Mouse (Mus musculus): ENCODE measurements around the gene a. TPM values are rescaled to one million over a fixed set of nuclear protein-coding genes. Genes with fewer than 3 reads are reported as not detected.
"Not testable (repeated sequence)": the region's sequence is repeated elsewhere in the genome, so short reads cannot be mapped to it uniquely, and the experiment has no call there.

Gene a
- polyA plus RNA-seq, 1 experiment from 2014 or later = 3.3 TPM

DNA sequence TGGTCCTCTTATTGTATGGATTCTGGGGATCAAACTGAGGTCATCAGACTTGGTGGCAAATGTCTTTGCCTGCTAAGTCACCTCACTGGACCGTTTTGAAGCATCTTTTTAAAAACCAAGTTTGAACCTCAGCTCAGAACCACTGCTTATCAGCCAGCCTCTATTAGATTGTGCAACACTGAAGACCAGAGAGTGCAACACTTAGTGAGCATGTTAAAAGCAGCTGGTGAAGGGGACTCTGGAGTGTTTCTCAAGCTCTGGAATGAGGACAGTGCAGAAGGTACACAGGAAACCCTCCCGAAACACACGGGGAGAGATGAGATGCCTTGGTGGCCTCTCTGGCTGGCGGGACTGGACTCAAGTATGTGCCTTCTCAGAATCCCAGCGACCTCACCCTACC is 200.9 kb downstream of the a start:
- 81% methylated on average over 5 of the region's 5 CpGs for WGBS
- H3K4me1 ChIP-seq (ENCODE audit: control insufficient read depth, insufficient read depth, low read length) = no peaks in the 10 kb centered on the region
- H3K27ac ChIP-seq (replicated peaks; ENCODE audit: low read depth, low read length) = no peak overlapping the region
- DNase-seq (ENCODE audit: low spot score) (no peak), ATAC-seq (replicated peaks; ENCODE audit: insufficient number of reproducible peaks, low FRiP score, low TSS enrichment, low read depth) (no peak)
- no peaks in the 10 kb centered on the region for H3K36me3 ChIP-seq (replicated peaks; ENCODE audit: control insufficient read depth, insufficient read depth, low read depth, low read length)
- no peak overlapping the region for H3K4me3 ChIP-seq (ENCODE audit: low read depth, low read length)
- no peak overlapping the region for H3K4me2 ChIP-seq (ENCODE audit: low read depth, low read length)
- H3K9me3 ChIP-seq (replicated peaks; ENCODE audit: control insufficient read depth, low read length) = no peaks in the 10 kb centered on the region
- H3K9ac ChIP-seq (replicated peaks; ENCODE audit: low read length) = no peak overlapping the region
- no peaks in the 10 kb centered on the region for H3K27me3 ChIP-seq (ENCODE audit: control insufficient read depth, insufficient read depth, low read length)

DNA sequence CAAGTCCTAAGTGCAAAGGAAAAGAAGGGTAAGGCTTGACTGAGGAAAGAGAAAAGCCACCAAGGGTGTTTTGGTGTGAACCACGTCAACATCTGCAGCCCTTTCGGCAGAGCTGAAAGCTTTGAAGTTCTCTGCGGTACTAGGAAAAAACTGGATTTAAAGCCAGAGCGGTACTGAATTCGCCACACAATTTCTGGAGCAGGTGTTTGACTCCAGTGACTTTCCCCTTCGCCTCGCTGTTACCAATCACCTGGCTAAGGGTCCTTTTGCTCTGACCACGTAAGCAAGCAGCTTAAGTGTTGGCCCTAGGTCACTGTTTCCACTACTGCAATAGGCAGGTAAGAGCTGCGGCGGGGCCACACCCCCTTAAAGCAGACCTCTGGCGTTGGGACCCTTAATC is 214.3 kb downstream of the a start:
- Histone ChIP-seq H3K27ac (replicated peaks; ENCODE audit: low read depth, low read length) (no peak overlapping the region), H3K9ac (replicated peaks; ENCODE audit: low read length) (no peak overlapping the region), H3K36me3 (replicated peaks; ENCODE audit: control insufficient read depth, insufficient read depth, low read depth, low read length) (no peaks in the 10 kb centered on the region), H3K9me3 (replicated peaks; ENCODE audit: control insufficient read depth, low read length) (no peaks in the 10 kb centered on the region), H3K4me1 (ENCODE audit: control insufficient read depth, insufficient read depth, low read length) (no peaks in the 10 kb centered on the region), H3K4me3 (ENCODE audit: low read depth, low read length) (no peak overlapping the region), H3K4me2 (ENCODE audit: low read depth, low read length) (no peak overlapping the region), H3K27me3 (ENCODE audit: control insufficient read depth, insufficient read depth, low read length) (no peaks in the 10 kb centered on the region)
- 89% methylated on average over 11 of the region's 11 CpGs for WGBS
- DNase-seq (ENCODE audit: low spot score) (no peak), ATAC-seq (replicated peaks; ENCODE audit: insufficient number of reproducible peaks, low FRiP score, low TSS enrichment, low read depth) (no peak)

GRCm38 (mm10) chr2:155011086-155011656 is 220.0 kb downstream of the a start:
- WGBS = 47% methylated on average over 3 of the region's 3 CpGs
- Histone ChIP-seq H3K4me2 (ENCODE audit: low read depth, low read length) (no peak overlapping the region), H3K4me1 (ENCODE audit: control insufficient read depth, insufficient read depth, low read length) (no peaks in the 10 kb centered on the region), H3K36me3 (replicated peaks; ENCODE audit: control insufficient read depth, insufficient read depth, low read depth, low read length) (no peaks in the 10 kb centered on the region), H3K27ac (replicated peaks; ENCODE audit: low read depth, low read length) (no peak overlapping the region), H3K4me3 (ENCODE audit: low read depth, low read length) (no peak overlapping the region), H3K27me3 (ENCODE audit: control insufficient read depth, insufficient read depth, low read length) (no peaks in the 10 kb centered on the region), H3K9me3 (replicated peaks; ENCODE audit: control insufficient read depth, low read length) (no peaks in the 10 kb centered on the region), H3K9ac (replicated peaks; ENCODE audit: low read length) (no peak overlapping the region)
- ATAC-seq (replicated peaks; ENCODE audit: insufficient number of reproducible peaks, low FRiP score, low TSS enrichment, low read depth) (no peak), DNase-seq (ENCODE audit: low spot score) (no peak)

- no peaks in the 10 kb centered on the region for H3K27me3 ChIP-seq (ENCODE audit: control insufficient read depth, insufficient read depth, low read length)
- no peaks in the 10 kb centered on the region for H3K9me3 ChIP-seq (replicated peaks; ENCODE audit: control insufficient read depth, low read length)
- H3K4me2 ChIP-seq (ENCODE audit: low read depth, low read length) = no peak overlapping the region
- H3K4me3 ChIP-seq (ENCODE audit: low read depth, low read length) = no peak overlapping the region
- H3K9ac ChIP-seq (replicated peaks; ENCODE audit: low read length) = no peak overlapping the region
- DNase-seq (ENCODE audit: low spot score) (peak; percentile 29), ATAC-seq (replicated peaks; ENCODE audit: insufficient number of reproducible peaks, low FRiP score, low TSS enrichment, low read depth) (no peak)
- no peaks in the 10 kb centered on the region for H3K4me1 ChIP-seq (ENCODE audit: control insufficient read depth, insufficient read depth, low read length)
- no peaks in the 10 kb centered on the region for H3K36me3 ChIP-seq (replicated peaks; ENCODE audit: control insufficient read depth, insufficient read depth, low read depth, low read length)
- no peak overlapping the region for H3K27ac ChIP-seq (replicated peaks; ENCODE audit: low read depth, low read length)
- 65% methylated on average over 6 of the region's 6 CpGs for WGBS
Observed at GRCm38 (mm10) chr2:155012991-155013390, 221.8 kb downstream of the a start.

- H3K9ac ChIP-seq (replicated peaks; ENCODE audit: low read length); H3K9me3 ChIP-seq (replicated peaks; ENCODE audit: control insufficient read depth, low read length); H3K4me2 ChIP-seq (ENCODE audit: low read depth, low read length); H3K4me3 ChIP-seq (ENCODE audit: low read depth, low read length); H3K36me3 ChIP-seq (replicated peaks; ENCODE audit: control insufficient read depth, insufficient read depth, low read depth, low read length); H3K27ac ChIP-seq (replicated peaks; ENCODE audit: low read depth, low read length); ATAC-seq (replicated peaks; ENCODE audit: insufficient number of reproducible peaks, low FRiP score, low TSS enrichment, low read depth); H3K27me3 ChIP-seq (ENCODE audit: control insufficient read depth, insufficient read depth, low read length); H3K4me1 ChIP-seq (ENCODE audit: control insufficient read depth, insufficient read depth, low read length); DNase-seq (ENCODE audit: low spot score): not testable (repeated sequence)
- WGBS = 24% methylated on average over 6 of the region's 9 CpGs
Observed at GRCm38 (mm10) chr2:155016751-155017150, 225.5 kb downstream of the a start.

- not testable (repeated sequence) for H3K36me3 ChIP-seq (replicated peaks; ENCODE audit: control insufficient read depth, insufficient read depth, low read depth, low read length); H3K4me1 ChIP-seq (ENCODE audit: control insufficient read depth, insufficient read depth, low read length); H3K9me3 ChIP-seq (replicated peaks; ENCODE audit: control insufficient read depth, low read length); ATAC-seq (replicated peaks; ENCODE audit: insufficient number of reproducible peaks, low FRiP score, low TSS enrichment, low read depth); H3K27me3 ChIP-seq (ENCODE audit: control insufficient read depth, insufficient read depth, low read length); DNase-seq (ENCODE audit: low spot score)
- peak within 1 kb of the TSS; percentile 83 for H3K27ac ChIP-seq (replicated peaks; ENCODE audit: low read depth, low read length)
- peak within 1 kb of the TSS; percentile 34 for H3K4me3 ChIP-seq (ENCODE audit: low read depth, low read length)
- 1% methylated on average over 23 of the region's 26 CpGs for WGBS
- peak within 1 kb of the TSS; percentile 82 for H3K4me2 ChIP-seq (ENCODE audit: low read depth, low read length)
- H3K9ac ChIP-seq (replicated peaks; ENCODE audit: low read length) = peak within 1 kb of the TSS; percentile 71
Observed at GRCm38 (mm10) chr2:155018251-155018755, 227.1 kb downstream of the a start, which contains the start of gene Gm14226. Gm14226 (plus strand) TSS chr2:155018266.

DNA sequence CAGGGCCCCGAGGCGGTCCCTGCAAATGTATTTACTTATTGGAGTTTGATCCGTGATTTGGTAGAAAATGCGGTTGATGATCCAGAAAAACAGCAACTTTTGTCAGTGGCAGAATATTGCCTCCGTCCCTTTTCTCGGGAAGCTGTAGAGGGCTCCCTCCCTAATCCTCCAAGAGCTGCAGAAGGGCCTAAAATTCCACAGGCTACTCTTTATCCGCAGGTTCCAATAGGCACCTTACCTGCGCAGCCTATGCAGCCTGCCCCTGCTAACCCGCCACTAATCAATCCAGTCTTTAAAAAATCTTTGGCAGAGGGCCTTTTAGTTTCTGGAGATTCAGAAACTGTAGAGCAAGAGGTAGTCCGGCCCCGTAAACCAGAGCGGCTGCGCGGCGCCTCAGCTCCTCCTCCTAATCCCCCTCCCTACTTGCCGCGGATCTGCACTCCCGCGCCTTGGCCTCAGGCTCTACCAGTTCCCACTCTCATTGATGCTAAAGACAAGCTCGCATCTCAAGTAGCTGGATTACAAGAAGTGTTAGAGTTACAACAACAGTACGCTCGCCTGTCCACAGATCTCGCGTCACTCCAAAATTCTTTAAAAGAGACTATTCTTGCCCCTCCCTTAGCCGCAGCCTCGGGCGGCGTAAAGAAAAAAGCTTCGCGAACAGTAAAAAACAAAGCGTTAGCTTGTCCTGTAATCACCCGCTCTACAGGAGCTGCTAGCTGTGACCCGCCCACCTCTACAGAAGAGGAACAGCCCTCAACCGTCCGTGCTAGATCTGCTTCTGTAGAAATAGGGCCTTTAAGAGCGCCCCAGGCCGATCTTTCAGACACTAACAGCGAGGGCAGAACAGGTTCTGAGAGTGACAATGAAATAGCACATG is 227.8 kb downstream of the a start:
- DNase-seq (ENCODE audit: low spot score) = peak; percentile 85
- peak; percentile 97 for ATAC-seq (replicated peaks; ENCODE audit: insufficient number of reproducible peaks, low FRiP score, low TSS enrichment, low read depth)
- Histone ChIP-seq H3K4me2 (ENCODE audit: low read depth, low read length) (peak overlapping the region; percentile 82), H3K4me1 (ENCODE audit: control insufficient read depth, insufficient read depth, low read length) (no peaks in the 10 kb centered on the region), H3K4me3 (ENCODE audit: low read depth, low read length) (peak overlapping the region; percentile 34), H3K27me3 (ENCODE audit: control insufficient read depth, insufficient read depth, low read length) (no peaks in the 10 kb centered on the region), H3K9ac (replicated peaks; ENCODE audit: low read length) (peak overlapping the region; percentile 71), H3K36me3 (replicated peaks; ENCODE audit: control insufficient read depth, insufficient read depth, low read depth, low read length) (no peaks in the 10 kb centered on the region), H3K9me3 (replicated peaks; ENCODE audit: control insufficient read depth, low read length) (no peaks in the 10 kb centered on the region), H3K27ac (replicated peaks; ENCODE audit: low read depth, low read length) (peak overlapping the region; percentile 83)
- WGBS = under 1% methylated on average over 38 of the region's 38 CpGs

DNA sequence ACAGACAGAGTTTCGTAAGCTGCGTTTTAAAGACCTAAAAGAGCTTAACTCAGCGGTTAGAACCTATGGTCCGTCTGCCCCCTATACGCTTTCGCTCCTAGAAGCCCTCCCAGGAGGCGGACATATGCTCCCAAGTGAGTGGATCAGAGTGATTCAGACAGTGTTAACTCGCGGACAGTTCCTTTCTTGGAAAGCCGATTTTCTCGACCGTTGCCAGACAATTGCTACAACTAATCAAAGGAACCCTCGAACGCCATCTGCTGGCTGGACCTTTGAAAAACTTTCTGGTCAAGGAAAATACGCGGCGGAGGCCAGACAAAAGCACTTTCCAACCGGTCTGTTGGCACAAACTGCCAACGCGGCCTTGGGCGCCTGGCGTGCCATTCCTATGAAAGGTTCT is 228.5 kb downstream of the a start:
- H3K4me1 ChIP-seq (ENCODE audit: control insufficient read depth, insufficient read depth, low read length) = no peaks in the 10 kb centered on the region
- WGBS = under 1% methylated on average over 22 of the region's 22 CpGs
- H3K27me3 ChIP-seq (ENCODE audit: control insufficient read depth, insufficient read depth, low read length) = no peaks in the 10 kb centered on the region
- H3K4me2 ChIP-seq (ENCODE audit: low read depth, low read length) = peak overlapping the region; percentile 82
- peak overlapping the region; percentile 71 for H3K9ac ChIP-seq (replicated peaks; ENCODE audit: low read length)
- ATAC-seq (replicated peaks; ENCODE audit: insufficient number of reproducible peaks, low FRiP score, low TSS enrichment, low read depth) (peak; percentile 81), DNase-seq (ENCODE audit: low spot score) (peak; percentile 99)
- peak overlapping the region; percentile 34 for H3K4me3 ChIP-seq (ENCODE audit: low read depth, low read length)
- H3K36me3 ChIP-seq (replicated peaks; ENCODE audit: control insufficient read depth, insufficient read depth, low read depth, low read length) = no peaks in the 10 kb centered on the region
- no peaks in the 10 kb centered on the region for H3K9me3 ChIP-seq (replicated peaks; ENCODE audit: control insufficient read depth, low read length)
- H3K27ac ChIP-seq (replicated peaks; ENCODE audit: low read depth, low read length) = peak overlapping the region; percentile 83

All from embryonic facial prominence, embryonic 11.5 days (tissue).